Mouse (Mus musculus) liver, embryonic 12.5 days (tissue): Measurements from ENCODE around the gene Tcf7l1. TPM values are rescaled to one million over a fixed set of nuclear protein-coding genes. Genes with fewer than 3 reads are reported as not detected.

Experiments used
- ATAC-seq: fragments of 200-750 bp; cut with Nextera tagmentation; 2 replicates; pipeline ENCODE4 v1.8.0; 2017; ENCODE audit warnings: moderate number of reproducible peaks, mild to moderate bottlenecking, moderate library complexity
- H3K27ac ChIP-seq: fragments of 300-500 bp; sonication (generic); 2 replicates; pipeline ENCODE4 v1.5.1; 2016; ENCODE audit warnings: mild to moderate bottlenecking
- H3K27me3 ChIP-seq: fragments of 300-500 bp; sonication (generic); replicated peaks from 2 replicates; pipeline ENCODE4 v1.6.1; 2016; ENCODE audit warnings: mild to moderate bottlenecking, moderate library complexity
- H3K36me3 ChIP-seq: fragments of 300-500 bp; sonication (generic); 2 replicates; pipeline ENCODE4 v1.6.1; 2016; ENCODE audit warnings: mild to moderate bottlenecking, moderate library complexity
- H3K4me1 ChIP-seq: fragments of 300-500 bp; sonication (generic); 2 replicates; pipeline ENCODE4 v1.6.1; 2016
- H3K4me2 ChIP-seq: fragments of 300-500 bp; sonication (generic); 2 replicates; pipeline ENCODE4 v1.6.1; 2016; ENCODE audit warnings: mild to moderate bottlenecking, moderate library complexity
- H3K4me3 ChIP-seq: fragments of 300-500 bp; sonication (generic); 2 replicates; pipeline ENCODE4 v1.5.1; 2016; ENCODE audit warnings: mild to moderate bottlenecking, moderate library complexity
- H3K9ac ChIP-seq: fragments of 300-500 bp; sonication (generic); 2 replicates; pipeline ENCODE4 v1.6.1; 2016; ENCODE audit warnings: mild to moderate bottlenecking, moderate library complexity
- H3K9me3 ChIP-seq: fragments of 300-500 bp; sonication (generic); replicated peaks from 2 replicates; pipeline ENCODE4 v1.6.1; 2016; ENCODE audit warnings: mild to moderate bottlenecking, moderate library complexity
- WGBS: fragments of 180-500 bp; shearing (Covaris S2); methylation state at CpG from one replicate; pipeline ENCODE4 v1.1.7; 2016; ENCODE audit not compliant: insufficient replicate concordance; 5-methylcytosine and 5-hydroxymethylcytosine counted together
- polyA plus RNA-seq: library from polyadenylated mRNA; unstranded; fragments of >200 nt; fragmentation: Nextera tagmentation; extraction: Ambion mirVana; gene quantifications from 2 replicates; pipeline ENCODE4 v1.2.1, GENCODE M21; 2016

Gene Tcf7l1
- polyA plus RNA-seq, 1 experiment from 2014 or later = 6.7 TPM

DNA sequence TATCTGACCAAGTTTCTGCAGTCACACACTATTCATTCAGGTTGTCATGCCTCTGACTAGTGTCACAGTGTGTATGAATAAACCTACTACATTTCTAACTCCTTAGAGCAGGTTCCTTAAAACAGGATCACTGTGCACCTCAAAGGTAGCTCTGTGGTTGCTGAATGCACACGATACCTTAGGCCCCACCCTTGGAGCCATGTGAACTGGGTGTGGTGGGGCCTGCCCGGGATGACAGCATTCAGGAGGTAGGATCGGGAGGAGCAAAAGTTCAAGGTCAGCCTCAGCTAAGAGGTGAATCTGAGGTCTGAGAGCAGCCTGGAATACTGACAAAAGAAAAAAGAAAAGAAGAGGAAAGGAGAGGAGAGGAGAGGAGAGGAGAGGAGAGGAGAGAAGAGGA lies 19.3 kb upstream of the Tcf7l1 start:
- H3K36me3 ChIP-seq = no peaks in the 10 kb centered on the region
- no peak overlapping the region for H3K27ac ChIP-seq
- no peak for ATAC-seq
- 46% methylated on average over 3 of the region's 3 CpGs for WGBS
- H3K4me1 ChIP-seq = no peaks in the 10 kb centered on the region
- H3K9ac ChIP-seq = no peak overlapping the region
- no peak overlapping the region for H3K4me3 ChIP-seq
- H3K27me3 ChIP-seq = no peaks in the 10 kb centered on the region
- H3K4me2 ChIP-seq = no peak overlapping the region
- no peaks in the 10 kb centered on the region for H3K9me3 ChIP-seq

DNA sequence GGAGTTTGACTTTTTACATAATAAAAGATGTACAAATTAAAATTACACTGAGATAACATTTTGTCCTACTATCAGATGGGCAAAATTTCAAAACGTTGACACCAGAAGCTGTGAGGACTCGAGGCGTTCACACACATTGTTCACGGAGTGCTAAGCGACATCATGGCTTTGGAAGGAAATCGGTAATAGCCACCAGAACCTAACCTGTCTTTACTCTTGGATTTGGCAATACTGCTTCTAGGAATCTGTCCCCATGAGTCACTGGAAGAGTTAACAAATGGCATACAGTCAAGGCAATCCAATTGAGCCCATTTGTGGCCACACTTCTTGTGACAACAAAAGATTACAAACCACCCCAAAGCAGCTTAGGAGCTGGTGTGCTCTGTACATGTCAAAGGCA lies 14.6 kb upstream of the Tcf7l1 start:
- no peak for ATAC-seq
- Histone ChIP-seq H3K4me1 (no peaks in the 10 kb centered on the region), H3K9ac (no peak overlapping the region), H3K9me3 (no peaks in the 10 kb centered on the region), H3K4me3 (no peak overlapping the region), H3K27ac (no peak overlapping the region), H3K36me3 (no peaks in the 10 kb centered on the region), H3K4me2 (no peak overlapping the region), H3K27me3 (no peaks in the 10 kb centered on the region)
- 69% methylated on average over 6 of the region's 6 CpGs for WGBS

DNA sequence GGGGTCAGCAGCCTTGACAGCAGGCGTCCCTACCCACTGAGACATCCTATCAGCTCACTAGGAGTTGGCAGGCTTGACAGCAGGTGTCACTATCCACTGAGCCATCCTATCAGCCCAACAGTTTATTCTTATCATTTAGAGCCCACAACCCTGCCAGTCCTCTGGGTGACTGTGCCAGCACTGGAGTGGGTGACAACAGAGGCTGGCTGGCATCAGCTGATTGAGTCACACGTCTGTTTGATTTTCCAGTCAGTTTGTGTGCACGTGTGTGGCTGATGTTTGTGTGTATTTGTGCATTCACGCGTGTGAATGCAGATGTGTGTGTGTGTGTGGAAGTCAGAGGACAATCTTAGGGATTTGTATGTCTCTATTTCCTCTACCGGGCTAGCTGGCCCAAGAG lies 13.1 kb upstream of the Tcf7l1 start:
- H3K9me3 ChIP-seq = no peaks in the 10 kb centered on the region
- no peaks in the 10 kb centered on the region for H3K36me3 ChIP-seq
- no peak for ATAC-seq
- H3K4me1 ChIP-seq = no peaks in the 10 kb centered on the region
- no peaks in the 10 kb centered on the region for H3K27me3 ChIP-seq
- no peak overlapping the region for H3K4me3 ChIP-seq
- H3K4me2 ChIP-seq = no peak overlapping the region
- H3K9ac ChIP-seq = no peak overlapping the region
- no peak overlapping the region for H3K27ac ChIP-seq
- 79% methylated on average over 6 of the region's 6 CpGs for WGBS

DNA sequence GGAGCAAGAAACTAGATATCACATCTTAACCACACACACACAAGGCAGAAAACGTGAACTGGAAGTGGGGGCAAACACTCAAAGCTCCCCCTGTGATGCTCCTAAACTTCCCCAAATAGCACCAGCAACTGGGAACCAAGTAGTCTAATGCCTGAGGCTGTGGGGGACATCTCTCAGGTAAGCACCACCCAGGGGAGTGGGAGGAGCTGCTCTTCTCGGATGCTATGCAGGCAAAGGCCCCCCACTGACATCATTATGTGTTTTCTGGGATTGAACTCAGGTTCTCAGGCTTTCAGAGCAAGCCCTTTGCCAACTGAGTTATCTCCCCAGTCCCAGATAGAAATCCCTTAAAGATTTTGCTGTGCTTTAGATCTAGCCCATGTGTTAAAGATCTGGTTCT lies 11.6 kb upstream of the Tcf7l1 start:
- 30% methylated on average over 2 of the region's 2 CpGs for WGBS
- H3K27me3 ChIP-seq = no peaks in the 10 kb centered on the region

DNA sequence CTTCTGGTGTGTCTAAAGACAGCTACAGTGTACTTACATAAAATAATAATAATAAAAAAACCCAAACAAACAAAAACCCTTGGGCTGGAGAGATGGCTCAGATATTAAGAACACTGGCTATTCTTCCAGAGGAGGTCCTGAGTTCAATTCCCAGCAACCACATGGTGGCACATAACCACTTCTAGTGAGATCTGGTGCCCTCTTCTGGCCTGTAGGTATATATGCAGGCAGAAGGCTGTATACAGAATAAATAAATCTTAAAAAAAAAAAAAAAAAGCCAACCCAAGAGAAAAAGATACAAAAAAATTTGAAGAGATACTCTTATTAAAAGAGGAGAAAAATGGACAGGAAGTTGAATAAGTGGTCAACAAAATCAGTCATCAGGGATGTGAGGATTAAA lies 8.7 kb upstream of the Tcf7l1 start:
- Histone ChIP-seq H3K9me3 (no peaks in the 10 kb centered on the region), H3K27me3 (no peaks in the 10 kb centered on the region; the same call in 1 of the 2 replicates), H3K4me1 (no peaks in the 10 kb centered on the region), H3K27ac (no peak overlapping the region), H3K4me2 (no peak overlapping the region), H3K4me3 (no peak overlapping the region), H3K9ac (no peak overlapping the region), H3K36me3 (no peaks in the 10 kb centered on the region)
- ATAC-seq = no peak

More for the DNA sequence above, 11.6 kb upstream of the Tcf7l1 start:
- H3K9me3 ChIP-seq = no peaks in the 10 kb centered on the region
- ATAC-seq = no peak
- H3K4me1 ChIP-seq = no peaks in the 10 kb centered on the region
- H3K9ac ChIP-seq = no peak overlapping the region
- no peak overlapping the region for H3K4me3 ChIP-seq
- H3K27ac ChIP-seq = no peak overlapping the region
- no peaks in the 10 kb centered on the region for H3K36me3 ChIP-seq
- no peak overlapping the region for H3K4me2 ChIP-seq

DNA sequence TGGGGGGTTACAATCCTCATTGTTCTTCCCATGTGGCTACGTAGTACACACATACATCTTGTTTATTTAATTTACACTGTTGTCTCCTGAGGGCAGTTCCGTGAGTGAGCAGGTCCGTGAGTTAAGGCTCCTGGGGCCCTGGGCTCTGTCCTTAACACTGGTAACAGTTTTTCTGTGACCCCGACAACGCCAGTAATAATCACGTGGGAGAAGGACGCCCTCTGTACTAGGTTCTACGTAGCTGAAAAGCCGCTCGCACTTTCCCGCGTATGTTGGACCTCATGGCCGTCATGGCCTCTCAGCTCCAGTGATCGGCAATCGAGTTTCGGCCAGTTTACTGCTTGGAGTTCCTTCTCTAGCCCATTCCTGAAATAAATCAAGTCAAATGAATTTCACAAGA lies 6.4 kb upstream of the Tcf7l1 start:
- H3K4me3 ChIP-seq = no peak overlapping the region
- WGBS = 54% methylated on average over 16 of the region's 16 CpGs
- no peak overlapping the region for H3K27ac ChIP-seq
- H3K4me2 ChIP-seq = no peak overlapping the region
- H3K4me1 ChIP-seq = no peaks in the 10 kb centered on the region
- H3K9me3 ChIP-seq = no peaks in the 10 kb centered on the region
- H3K27me3 ChIP-seq = peaks cover 5% of the 10 kb centered on the region
- ATAC-seq = no peak
- H3K9ac ChIP-seq = no peak overlapping the region
- no peaks in the 10 kb centered on the region for H3K36me3 ChIP-seq

DNA sequence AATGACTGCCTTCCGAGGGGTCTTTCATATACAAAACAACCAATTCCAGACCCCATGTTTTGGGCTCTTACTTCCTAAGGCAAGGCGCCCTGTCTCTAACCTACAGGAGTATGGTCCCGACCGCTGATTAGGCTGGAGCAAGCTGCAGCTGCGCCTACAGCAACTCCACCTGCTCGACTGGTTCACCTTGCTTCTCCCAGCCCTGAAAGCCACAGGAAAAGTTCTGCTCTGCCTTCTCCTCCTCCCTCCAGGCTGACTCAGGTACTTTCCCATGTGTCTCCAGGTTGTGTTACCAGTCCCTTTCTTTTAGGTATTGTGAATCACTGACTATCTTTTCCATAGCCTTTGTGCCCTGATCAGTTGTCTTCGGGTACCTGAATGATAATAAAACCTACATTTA lies 5.8 kb upstream of the Tcf7l1 start:
- WGBS = 52% methylated on average over 7 of the region's 7 CpGs

DNA sequence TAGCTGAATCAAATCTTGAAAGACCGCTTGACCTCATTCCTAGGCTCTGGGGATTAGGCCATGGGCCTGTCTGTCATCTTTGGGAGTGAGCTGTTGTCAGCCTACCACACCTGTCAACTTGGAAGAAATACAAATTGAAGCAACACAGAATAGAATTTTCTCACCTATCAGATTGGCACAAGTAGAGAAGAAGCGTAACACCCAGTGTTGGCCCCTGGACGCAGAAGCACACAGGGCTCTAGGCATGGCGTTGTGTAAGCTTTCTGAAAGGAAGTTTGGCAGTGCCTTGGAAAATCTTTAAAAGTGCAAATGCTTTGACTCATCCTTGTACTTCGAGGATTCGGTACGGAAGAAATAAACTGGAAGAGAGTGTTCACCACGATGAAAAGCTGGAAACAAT lies 3.6 kb upstream of the Tcf7l1 start:
- Histone ChIP-seq H3K27ac (no peak overlapping the region), H3K36me3 (no peaks in the 10 kb centered on the region), H3K9me3 (no peaks in the 10 kb centered on the region), H3K9ac (no peak overlapping the region), H3K4me3 (no peak overlapping the region), H3K4me1 (0 out of 2 replicates have a peak, but pooled peaks cover 13% of the 10 kb centered on the region), H3K4me2 (no peak overlapping the region), H3K27me3 (peaks cover 33% of the 10 kb centered on the region)
- WGBS = 76% methylated on average over 8 of the region's 8 CpGs
- no peak for ATAC-seq

More for the DNA sequence above, 5.8 kb upstream of the Tcf7l1 start:
- Histone ChIP-seq H3K4me1 (no peaks in the 10 kb centered on the region), H3K27me3 (peaks cover 11% of the 10 kb centered on the region), H3K27ac (no peak overlapping the region), H3K9ac (no peak overlapping the region), H3K4me2 (no peak overlapping the region), H3K9me3 (no peaks in the 10 kb centered on the region), H3K36me3 (no peaks in the 10 kb centered on the region), H3K4me3 (no peak overlapping the region)
- no peak for ATAC-seq

DNA sequence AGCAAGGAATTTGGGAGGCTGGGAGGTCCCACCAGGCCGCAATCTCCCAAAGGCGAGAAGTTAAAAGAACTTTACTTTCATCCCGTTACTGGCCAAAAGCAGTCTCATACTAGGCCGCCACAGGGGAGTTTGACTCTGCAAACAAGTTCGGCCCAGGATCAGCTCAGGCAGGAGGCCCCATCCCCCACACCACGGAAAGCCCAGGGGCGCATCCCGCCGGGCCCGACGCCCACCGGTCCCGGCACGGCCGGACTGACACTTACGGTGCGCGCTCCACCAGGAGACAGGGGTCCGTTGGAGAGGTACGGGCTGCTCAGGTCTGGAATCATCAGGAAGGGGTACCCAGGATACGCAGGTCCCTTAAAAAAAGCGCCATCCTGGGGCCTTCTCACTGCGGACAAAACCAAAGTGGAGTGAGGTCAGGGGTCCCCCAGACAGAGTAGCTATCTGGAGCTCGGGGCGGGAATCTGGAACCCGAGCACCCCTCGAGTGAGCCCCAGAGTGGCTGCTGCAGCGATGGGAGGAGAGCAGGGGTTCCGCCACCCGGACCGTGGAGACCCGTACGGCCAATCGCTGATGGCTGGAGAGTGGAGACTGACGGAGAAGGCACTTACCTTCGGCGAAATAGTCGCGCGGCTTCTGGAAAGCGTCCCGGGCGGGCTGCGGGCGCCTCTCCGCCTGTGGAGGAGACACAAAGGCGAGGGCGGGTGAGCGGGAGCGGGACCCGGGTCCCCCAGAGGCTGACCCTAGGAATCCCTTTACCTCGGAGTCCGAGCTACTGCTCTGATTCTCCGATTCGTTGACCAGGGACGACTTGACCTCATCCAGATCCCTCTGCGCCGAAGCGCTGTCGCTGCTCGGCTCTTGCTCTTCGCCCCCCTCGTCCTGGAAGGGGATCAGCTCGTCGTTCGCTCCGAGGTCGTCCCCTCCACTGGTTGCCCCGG lies 834 bp downstream of the Tcf7l1 start:
- peak; percentile 21 for ATAC-seq
- WGBS = 2% methylated on average over 69 of the region's 69 CpGs
- peak overlapping the region; percentile 65 for H3K9ac ChIP-seq
- H3K27me3 ChIP-seq = peaks cover 53% of the 10 kb centered on the region
- H3K4me2 ChIP-seq = peak overlapping the region; percentile 84
- H3K4me1 ChIP-seq = peaks cover 20% of the 10 kb centered on the region; the same call in 1 of the 2 replicates
- no peaks in the 10 kb centered on the region for H3K9me3 ChIP-seq
- H3K36me3 ChIP-seq = 0 out of 2 replicates have a peak, but pooled peaks cover 4% of the 10 kb centered on the region
- peak overlapping the region; percentile 74 for H3K27ac ChIP-seq
- peak overlapping the region; percentile 66 for H3K4me3 ChIP-seq

DNA sequence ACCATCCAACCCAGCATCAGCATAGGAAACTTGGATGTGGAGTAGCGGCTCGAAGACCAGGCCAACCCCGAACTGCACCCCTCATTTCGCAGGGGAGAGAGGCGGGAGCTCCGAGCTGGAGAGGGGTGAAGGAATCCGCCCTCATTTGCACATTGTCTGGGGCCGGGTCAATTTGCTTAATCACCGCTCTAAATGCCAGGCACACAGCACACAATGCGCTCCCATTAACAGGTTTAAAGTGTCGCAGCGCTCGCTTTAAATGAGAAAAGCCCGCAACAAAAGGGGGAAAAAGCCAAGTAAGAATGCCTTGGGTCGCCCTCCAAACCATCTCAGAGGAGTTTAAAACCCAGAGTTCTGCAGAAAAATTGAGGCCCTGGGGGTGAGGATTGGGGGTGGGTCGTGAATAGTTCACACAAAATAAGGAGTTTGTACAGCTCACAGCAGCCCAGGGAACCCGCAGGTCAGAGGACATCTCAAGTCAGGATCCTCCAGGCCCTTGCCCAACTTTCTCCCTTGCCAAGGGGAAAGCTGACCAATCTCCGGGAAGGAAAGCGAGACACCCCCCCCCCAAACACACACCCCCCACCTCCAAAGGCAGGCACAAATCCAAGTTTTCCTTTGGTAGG lies 1.6 kb downstream of the Tcf7l1 start:
- Histone ChIP-seq H3K4me3 (peak overlapping the region; percentile 66), H3K27me3 (peaks cover 53% of the 10 kb centered on the region), H3K4me1 (peaks cover 20% of the 10 kb centered on the region; the same call in 1 of the 2 replicates), H3K27ac (no peak overlapping the region), H3K9ac (peak overlapping the region; percentile 65), H3K36me3 (0 out of 2 replicates have a peak, but pooled peaks cover 4% of the 10 kb centered on the region), H3K9me3 (no peaks in the 10 kb centered on the region), H3K4me2 (peak overlapping the region; percentile 84)
- 16% methylated on average over 19 of the region's 19 CpGs for WGBS
- no peak for ATAC-seq

DNA sequence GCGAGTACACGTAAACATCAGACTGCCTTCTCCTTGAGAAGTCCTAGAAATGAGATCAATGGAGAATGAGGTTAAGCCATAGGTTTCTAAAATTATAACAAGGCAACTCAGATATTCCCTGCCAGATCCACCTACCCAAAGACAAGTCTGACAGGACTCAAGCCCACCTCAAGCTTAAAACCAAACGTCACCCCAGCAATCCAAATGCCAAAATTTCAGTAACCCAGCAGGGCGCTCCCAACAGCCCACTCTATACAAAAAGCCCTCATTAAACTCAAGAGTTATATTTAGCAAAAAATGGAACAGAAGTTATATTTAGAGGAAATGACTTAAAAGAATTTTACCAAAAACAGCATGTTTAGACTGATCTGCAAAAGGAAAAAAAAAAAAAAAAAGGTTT lies 5.3 kb downstream of the Tcf7l1 start:
- Histone ChIP-seq H3K36me3 (peaks cover 16% of the 10 kb centered on the region; the same call in 1 of the 2 replicates), H3K9me3 (no peaks in the 10 kb centered on the region), H3K4me1 (peaks cover 11% of the 10 kb centered on the region; the same call in 1 of the 2 replicates), H3K27me3 (peaks cover 31% of the 10 kb centered on the region), H3K9ac (no peak overlapping the region), H3K4me3 (no peak overlapping the region), H3K27ac (no peak overlapping the region), H3K4me2 (no peak overlapping the region)
- no peak for ATAC-seq
- WGBS = 77% methylated on average over 4 of the region's 4 CpGs
